Mouse (Mus musculus): ENCODE data around the gene Odc1. TPM values are rescaled to one million over a fixed set of nuclear protein-coding genes. Genes with fewer than 3 reads are reported as not detected.
"Not testable (repeated sequence)": the region's sequence is repeated elsewhere in the genome, so short reads cannot be mapped to it uniquely, and the experiment has no call there.

Odc1 gene
- polyA plus RNA-seq, 1 experiment from 2014 or later, result 264 TPM

DNA sequence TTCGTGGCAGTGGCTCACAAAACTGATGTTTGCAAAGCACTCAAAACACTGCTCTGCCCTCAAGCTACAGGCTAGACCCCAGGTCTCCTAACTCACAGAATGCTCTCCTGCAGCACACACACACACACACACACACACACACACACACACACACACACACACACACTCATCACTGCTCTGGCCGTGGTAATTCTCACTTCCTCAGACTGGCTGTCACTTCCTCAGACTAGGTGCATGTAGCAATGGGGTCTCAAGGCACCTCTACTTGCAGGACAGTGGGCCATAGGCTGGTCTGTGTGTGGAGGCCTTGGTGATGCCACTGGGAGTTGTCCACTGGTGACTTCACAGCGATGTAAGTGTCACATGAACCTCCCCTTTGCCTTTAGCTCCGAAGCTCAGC lies 13.8 kb upstream of the Odc1 start:
- no peak overlapping the region for H3K4me2 ChIP-seq (replicated peaks)
- no peaks in the 10 kb centered on the region for H3K27me3 ChIP-seq
- no peak overlapping the region for H3K4me3 ChIP-seq
- no peak overlapping the region for H3K27ac ChIP-seq (replicated peaks)
- no peak for ATAC-seq (ENCODE audit: low FRiP score, low read depth)
- no peaks in the 10 kb centered on the region for H3K36me3 ChIP-seq
- 78% methylated on average over 4 of the region's 4 CpGs for WGBS
- H3K4me1 ChIP-seq, result no peaks in the 10 kb centered on the region
- no peaks in the 10 kb centered on the region for H3K9me3 ChIP-seq
- no peak overlapping the region for H3K9ac ChIP-seq (replicated peaks)

DNA sequence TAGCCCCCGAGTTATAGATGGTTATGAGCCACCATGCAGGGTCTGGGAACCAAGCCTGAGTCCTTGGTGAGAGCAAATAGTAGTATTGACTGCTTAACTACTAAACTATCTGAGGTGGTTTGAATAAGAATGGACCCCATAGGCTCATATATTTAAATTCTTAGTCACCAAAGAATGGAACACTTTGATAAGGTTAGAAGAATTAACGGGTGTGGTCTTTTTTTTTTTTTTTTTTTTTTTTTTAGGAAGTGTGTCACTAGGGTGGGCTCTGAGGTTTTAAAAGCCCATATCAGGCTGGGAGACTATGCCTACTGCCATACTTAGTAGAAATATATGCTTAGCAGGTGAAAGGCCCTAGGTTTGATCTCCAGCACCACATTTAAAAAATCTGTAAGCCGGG lies 8.4 kb upstream of the Odc1 start:
- no peak overlapping the region for H3K9ac ChIP-seq (replicated peaks)
- no peaks in the 10 kb centered on the region for H3K9me3 ChIP-seq
- ATAC-seq (ENCODE audit: low FRiP score, low read depth), result no peak
- H3K36me3 ChIP-seq, result no peaks in the 10 kb centered on the region
- 86% methylated on average over 3 of the region's 3 CpGs for WGBS
- no peaks in the 10 kb centered on the region for H3K27me3 ChIP-seq
- H3K4me2 ChIP-seq (replicated peaks), result no peak overlapping the region
- H3K4me3 ChIP-seq, result no peak overlapping the region
- no peaks in the 10 kb centered on the region for H3K4me1 ChIP-seq
- no peak overlapping the region for H3K27ac ChIP-seq (replicated peaks)

- Histone ChIP-seq H3K4me2 (replicated peaks) (no peak overlapping the region), H3K27ac (replicated peaks) (no peak overlapping the region), H3K36me3 (no peaks in the 10 kb centered on the region), H3K4me1 (no peaks in the 10 kb centered on the region), H3K9me3 (no peaks in the 10 kb centered on the region), H3K4me3 (no peak overlapping the region), H3K9ac (replicated peaks) (no peak overlapping the region), H3K27me3 (no peaks in the 10 kb centered on the region)
- WGBS, result 92% methylated on average over 3 of the region's 3 CpGs
- ATAC-seq (ENCODE audit: low FRiP score, low read depth), result no peak
These were observed 7.4 kb upstream of the Odc1 start for GRCm38 (mm10) chr12:17537147-17537546.

- H3K27me3 ChIP-seq, result no peaks in the 10 kb centered on the region
- H3K4me2 ChIP-seq (replicated peaks), result no peak overlapping the region
- no peaks in the 10 kb centered on the region for H3K9me3 ChIP-seq
- WGBS, result 83% methylated on average over 3 of the region's 3 CpGs
- no peak for ATAC-seq (ENCODE audit: low FRiP score, low read depth)
- no peaks in the 10 kb centered on the region for H3K36me3 ChIP-seq
- no peak overlapping the region for H3K27ac ChIP-seq (replicated peaks)
- no peak overlapping the region for H3K9ac ChIP-seq (replicated peaks)
- H3K4me1 ChIP-seq, result no peaks in the 10 kb centered on the region
- H3K4me3 ChIP-seq, result no peak overlapping the region
These were observed 6.5 kb upstream of the Odc1 start for GRCm38 (mm10) chr12:17538087-17538486.

GRCm38 (mm10) chr12:17539041-17539440 lies 5.6 kb upstream of the Odc1 start:
- no peak overlapping the region for H3K4me2 ChIP-seq (replicated peaks)
- 64% methylated on average over 6 of the region's 6 CpGs for WGBS
- H3K4me3 ChIP-seq, result no peak overlapping the region
- H3K27me3 ChIP-seq, result no peaks in the 10 kb centered on the region
- H3K36me3 ChIP-seq, result no peaks in the 10 kb centered on the region
- no peaks in the 10 kb centered on the region for H3K9me3 ChIP-seq
- no peak overlapping the region for H3K9ac ChIP-seq (replicated peaks)
- H3K4me1 ChIP-seq, result 0 out of 2 replicates have a peak, but pooled peaks cover 3% of the 10 kb centered on the region
- no peak overlapping the region for H3K27ac ChIP-seq (replicated peaks)
- no peak for ATAC-seq (ENCODE audit: low FRiP score, low read depth)

GRCm38 (mm10) chr12:17540040-17540552 lies 4.5 kb upstream of the Odc1 start:
- no peak for ATAC-seq (ENCODE audit: low FRiP score, low read depth)
- H3K9me3 ChIP-seq, result no peaks in the 10 kb centered on the region
- no peak overlapping the region for H3K9ac ChIP-seq (replicated peaks)
- no peak overlapping the region for H3K27ac ChIP-seq (replicated peaks)
- 0 out of 2 replicates have a peak, but pooled peaks cover 3% of the 10 kb centered on the region for H3K4me1 ChIP-seq
- H3K4me3 ChIP-seq, result no peak overlapping the region
- H3K27me3 ChIP-seq, result no peaks in the 10 kb centered on the region
- H3K36me3 ChIP-seq, result no peaks in the 10 kb centered on the region
- no peak overlapping the region for H3K4me2 ChIP-seq (replicated peaks)
- 81% methylated on average over 6 of the region's 6 CpGs for WGBS

- Histone ChIP-seq H3K27me3 (no peaks in the 10 kb centered on the region), H3K9me3 (no peaks in the 10 kb centered on the region), H3K36me3 (peaks cover 32% of the 10 kb centered on the region), H3K4me2 (replicated peaks) (peak overlapping the region; percentile 72), H3K4me1 (peaks cover 16% of the 10 kb centered on the region), H3K27ac (replicated peaks) (peak overlapping the region; percentile 96), H3K9ac (replicated peaks) (peak overlapping the region; percentile 93), H3K4me3 (peak overlapping the region; percentile 88)
- ATAC-seq (ENCODE audit: low FRiP score, low read depth), result peak; percentile 64
- WGBS, result 0% methylated on average over 19 of the region's 40 CpGs
These were observed 545 bp downstream of the Odc1 start for GRCm38 (mm10) chr12:17545107-17545571.

DNA sequence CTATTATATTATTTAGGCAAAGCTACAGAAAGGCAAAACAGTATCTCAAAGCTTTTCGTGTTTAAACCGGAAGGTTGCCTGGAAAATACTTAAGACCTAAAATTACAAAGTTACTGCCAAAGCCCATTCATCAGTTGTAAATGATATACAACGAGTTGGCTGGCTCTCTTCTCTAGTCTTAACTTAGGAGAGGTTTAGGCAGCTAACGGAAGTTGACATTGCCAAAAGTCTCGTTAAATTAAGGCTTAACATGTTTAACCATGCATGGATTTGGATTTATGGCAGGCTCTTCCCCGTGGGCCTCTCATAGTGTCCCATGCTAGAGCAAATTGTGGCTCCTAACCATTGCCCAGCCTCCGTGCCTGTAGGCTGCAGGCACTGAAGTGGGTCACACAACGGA lies 1.3 kb downstream of the Odc1 start:
- no peak for ATAC-seq (ENCODE audit: low FRiP score, low read depth)
- Histone ChIP-seq H3K27ac (replicated peaks) (no peak overlapping the region), H3K4me3 (peak overlapping the region; percentile 88), H3K27me3 (no peaks in the 10 kb centered on the region), H3K36me3 (peaks cover 36% of the 10 kb centered on the region), H3K4me2 (replicated peaks) (peak overlapping the region; percentile 72), H3K9ac (replicated peaks) (peak overlapping the region; percentile 93), H3K9me3 (no peaks in the 10 kb centered on the region), H3K4me1 (peaks cover 16% of the 10 kb centered on the region)
- 3% methylated on average over 8 of the region's 8 CpGs for WGBS

GRCm38 (mm10) chr12:17547552-17547951 lies 3.0 kb downstream of the Odc1 start:
- H3K9ac ChIP-seq (replicated peaks); H3K27ac ChIP-seq (replicated peaks); ATAC-seq (ENCODE audit: low FRiP score, low read depth); H3K27me3 ChIP-seq; H3K4me3 ChIP-seq; H3K9me3 ChIP-seq; H3K4me2 ChIP-seq (replicated peaks): not testable (repeated sequence)
- peaks cover 51% of the 10 kb centered on the region for H3K36me3 ChIP-seq
- H3K4me1 ChIP-seq, result peaks cover 16% of the 10 kb centered on the region
- 93% methylated on average over 9 of the region's 9 CpGs for WGBS

DNA sequence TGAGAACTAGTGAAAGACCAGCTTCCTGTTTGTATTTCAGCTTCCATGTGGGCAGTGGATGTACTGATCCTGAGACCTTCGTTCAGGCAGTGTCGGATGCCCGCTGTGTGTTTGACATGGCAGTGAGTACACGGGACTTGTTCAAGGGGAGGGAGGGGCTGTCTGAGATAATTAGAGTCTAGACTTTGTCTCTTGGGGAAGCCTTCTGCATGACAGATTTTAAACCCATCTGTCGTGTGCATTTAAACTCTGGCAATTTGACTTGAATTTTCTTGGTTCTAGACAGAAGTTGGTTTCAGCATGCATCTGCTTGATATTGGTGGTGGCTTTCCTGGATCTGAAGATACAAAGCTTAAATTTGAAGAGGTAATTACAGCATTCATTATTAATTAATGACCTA lies 3.9 kb downstream of the Odc1 start:
- no peak overlapping the region for H3K9ac ChIP-seq (replicated peaks)
- 59% methylated on average over 5 of the region's 5 CpGs for WGBS
- peaks cover 16% of the 10 kb centered on the region for H3K4me1 ChIP-seq
- no peaks in the 10 kb centered on the region for H3K9me3 ChIP-seq
- no peak for ATAC-seq (ENCODE audit: low FRiP score, low read depth)
- H3K4me3 ChIP-seq, result no peak overlapping the region
- no peak overlapping the region for H3K4me2 ChIP-seq (replicated peaks)
- H3K27me3 ChIP-seq, result no peaks in the 10 kb centered on the region
- peaks cover 51% of the 10 kb centered on the region for H3K36me3 ChIP-seq
- no peak overlapping the region for H3K27ac ChIP-seq (replicated peaks)

GRCm38 (mm10) chr12:17549421-17549820 lies 4.8 kb downstream of the Odc1 start:
- Histone ChIP-seq H3K36me3 (peaks cover 51% of the 10 kb centered on the region), H3K4me1 (peaks cover 19% of the 10 kb centered on the region)
- not testable (repeated sequence) for H3K4me3 ChIP-seq; H3K4me2 ChIP-seq (replicated peaks); ATAC-seq (ENCODE audit: low FRiP score, low read depth); H3K27ac ChIP-seq (replicated peaks); H3K9me3 ChIP-seq; H3K27me3 ChIP-seq; H3K9ac ChIP-seq (replicated peaks)
- 86% methylated on average over 5 of the region's 5 CpGs for WGBS

DNA sequence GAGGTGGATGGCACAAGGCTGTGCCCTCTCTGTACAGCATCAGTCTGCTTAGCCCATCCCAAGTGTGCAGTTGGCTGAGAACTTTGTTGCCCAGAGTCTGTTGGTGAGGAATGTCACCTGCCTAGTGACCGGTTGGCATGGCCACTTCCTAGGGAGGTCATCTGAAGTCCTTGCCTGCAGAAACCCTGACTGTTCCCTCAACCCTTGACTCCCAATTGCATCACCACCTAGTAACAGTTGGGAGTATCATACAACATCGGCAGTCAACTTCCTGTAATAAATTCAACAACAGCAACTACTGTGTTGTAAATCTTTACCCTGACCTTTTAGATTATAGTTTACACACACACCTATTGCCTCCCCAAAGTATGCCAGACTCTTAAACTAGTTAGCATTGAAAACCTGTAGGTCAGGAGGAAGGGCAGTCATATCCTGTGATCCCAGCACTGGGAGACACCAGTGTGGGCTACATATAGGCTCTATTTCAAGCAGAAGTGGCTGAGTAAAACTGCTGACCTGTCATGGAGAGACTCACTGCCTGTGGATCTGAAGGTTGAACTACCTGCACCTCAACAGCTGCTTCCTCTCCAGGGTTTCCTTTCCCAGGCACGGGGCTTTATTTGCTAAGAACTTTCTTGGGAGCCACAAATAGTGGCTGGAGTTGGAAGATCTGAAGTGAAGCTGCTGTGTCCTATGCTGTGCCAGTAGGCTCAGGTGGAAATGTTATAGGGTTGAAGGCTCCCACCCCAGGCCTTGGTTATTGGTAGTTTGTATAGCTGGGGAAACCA lies 6.8 kb downstream of the Odc1 start:
- ATAC-seq (ENCODE audit: low FRiP score, low read depth), result no peak
- Histone ChIP-seq H3K9ac (replicated peaks) (no peak overlapping the region), H3K4me1 (peaks cover 16% of the 10 kb centered on the region), H3K9me3 (no peaks in the 10 kb centered on the region), H3K27ac (replicated peaks) (no peak overlapping the region), H3K36me3 (peaks cover 51% of the 10 kb centered on the region), H3K4me2 (replicated peaks) (no peak overlapping the region), H3K27me3 (no peaks in the 10 kb centered on the region), H3K4me3 (no peak overlapping the region)
- WGBS, result 87% methylated on average over 3 of the region's 3 CpGs
